Mouse (Mus musculus): ENCODE results near the gene Ppfibp1. TPM values are rescaled to one million over a fixed set of nuclear protein-coding genes. Genes with fewer than 3 reads are reported as not detected.

Gene Ppfibp1
- polyA plus RNA-seq, 1 experiment from 2014 or later: 9.7 TPM

DNA sequence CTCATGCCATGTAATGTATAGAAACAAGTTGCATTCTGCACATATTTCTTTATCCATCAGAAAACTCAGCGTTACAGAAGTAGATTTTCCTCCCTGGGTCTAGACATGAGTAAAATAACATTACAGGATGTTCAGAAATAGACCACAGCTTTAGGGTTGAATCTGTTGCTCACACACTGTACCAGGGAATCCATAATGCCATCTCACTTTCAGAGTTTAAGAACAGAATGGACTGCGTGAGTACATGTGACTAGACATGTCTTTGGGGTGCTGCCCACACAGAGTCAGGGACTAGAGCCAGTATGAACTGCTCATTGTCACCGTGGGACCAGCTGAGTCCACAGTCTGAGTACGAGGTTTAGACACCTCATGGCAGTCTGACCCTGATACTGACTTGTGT lies 110.4 kb downstream of the Ppfibp1 start:
- Histone ChIP-seq H3K27ac (replicated peaks) (no peak overlapping the region), H3K9me3 (replicated peaks) (no peaks in the 10 kb centered on the region), H3K36me3 (replicated peaks) (0 out of 2 replicates have a peak, but pooled peaks cover 7% of the 10 kb centered on the region), H3K27me3 (no peaks in the 10 kb centered on the region), H3K4me2 (no peak overlapping the region), H3K4me1 (replicated peaks) (no peaks in the 10 kb centered on the region), H3K9ac (no peak overlapping the region), H3K4me3 (replicated peaks) (no peak overlapping the region)
- no peak for ATAC-seq (ENCODE audit: insufficient read depth)
- 64% methylated on average over 4 of the region's 4 CpGs for whole genome bisulfite sequencing (ENCODE audit: insufficient replicate concordance)

DNA sequence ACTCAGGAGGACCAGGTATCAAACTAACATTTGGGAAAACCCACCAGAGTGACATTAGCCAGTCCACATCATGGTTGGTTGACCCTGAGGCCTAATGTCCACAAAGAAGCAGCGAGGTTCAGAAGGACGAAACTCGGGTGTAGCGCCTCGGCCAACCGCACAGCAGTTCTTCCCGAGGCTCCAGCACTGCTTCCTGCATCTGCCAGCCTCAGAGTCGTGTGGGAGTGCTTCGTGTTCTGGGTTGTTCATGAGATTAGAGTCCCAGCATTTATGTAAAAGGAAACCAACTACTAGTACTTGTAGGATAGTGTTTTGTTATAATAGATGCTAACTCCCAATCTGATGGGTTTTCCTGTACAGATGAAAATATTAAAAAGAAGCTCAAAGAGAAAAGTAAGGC lies 111.0 kb downstream of the Ppfibp1 start:
- no peak overlapping the region for H3K27ac ChIP-seq (replicated peaks)
- ATAC-seq (ENCODE audit: insufficient read depth): no peak
- no peaks in the 10 kb centered on the region for H3K9me3 ChIP-seq (replicated peaks)
- H3K9ac ChIP-seq: no peak overlapping the region
- 0 out of 2 replicates have a peak, but pooled peaks cover 11% of the 10 kb centered on the region for H3K36me3 ChIP-seq (replicated peaks)
- WGBS (ENCODE audit: insufficient replicate concordance): 60% methylated on average over 9 of the region's 9 CpGs
- H3K27me3 ChIP-seq: no peaks in the 10 kb centered on the region
- no peaks in the 10 kb centered on the region for H3K4me1 ChIP-seq (replicated peaks)
- no peak overlapping the region for H3K4me2 ChIP-seq
- H3K4me3 ChIP-seq (replicated peaks): no peak overlapping the region

DNA sequence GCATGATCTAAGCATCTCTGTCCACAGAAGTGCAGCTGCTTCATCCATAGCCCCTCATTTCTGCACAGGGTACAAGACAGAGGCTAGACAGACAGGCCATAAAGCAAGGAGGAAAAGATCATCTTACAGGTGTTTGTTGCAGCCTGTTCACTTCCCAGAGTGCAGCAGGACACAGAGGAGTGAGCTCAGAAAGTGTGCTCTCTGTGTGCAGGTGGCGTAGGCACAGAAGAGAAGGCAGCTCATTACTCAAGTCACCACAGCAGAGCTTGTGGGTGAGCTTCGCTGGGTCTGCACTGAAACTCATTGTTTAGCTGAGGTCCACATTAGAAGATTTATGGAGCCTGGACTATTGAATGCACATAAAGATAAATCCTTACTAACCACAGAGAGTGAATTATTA lies 111.5 kb downstream of the Ppfibp1 start:
- Histone ChIP-seq H3K9ac (no peak overlapping the region), H3K4me3 (replicated peaks) (no peak overlapping the region), H3K4me1 (replicated peaks) (no peaks in the 10 kb centered on the region), H3K27ac (replicated peaks) (no peak overlapping the region), H3K27me3 (no peaks in the 10 kb centered on the region), H3K36me3 (replicated peaks) (0 out of 2 replicates have a peak, but pooled peaks cover 11% of the 10 kb centered on the region), H3K9me3 (replicated peaks) (no peaks in the 10 kb centered on the region), H3K4me2 (no peak overlapping the region)
- WGBS (ENCODE audit: insufficient replicate concordance): 63% methylated on average over 2 of the region's 2 CpGs
- no peak for ATAC-seq (ENCODE audit: insufficient read depth)

GRCm38 (mm10) chr6:147008148-147008547 lies 119.9 kb downstream of the Ppfibp1 start:
- Histone ChIP-seq H3K9me3 (replicated peaks) (no peaks in the 10 kb centered on the region), H3K27me3 (no peaks in the 10 kb centered on the region), H3K4me3 (replicated peaks) (no peak overlapping the region), H3K27ac (replicated peaks) (no peak overlapping the region), H3K4me1 (replicated peaks) (no peaks in the 10 kb centered on the region), H3K9ac (no peak overlapping the region), H3K4me2 (no peak overlapping the region), H3K36me3 (replicated peaks) (peaks cover 13% of the 10 kb centered on the region)
- no peak for ATAC-seq (ENCODE audit: insufficient read depth)
- 48% methylated on average over 3 of the region's 3 CpGs for WGBS (ENCODE audit: insufficient replicate concordance)

- Histone ChIP-seq H3K36me3 (replicated peaks) (peaks cover 7% of the 10 kb centered on the region), H3K4me2 (no peak overlapping the region), H3K27me3 (no peaks in the 10 kb centered on the region), H3K9me3 (replicated peaks) (no peaks in the 10 kb centered on the region), H3K4me1 (replicated peaks) (no peaks in the 10 kb centered on the region), H3K27ac (replicated peaks) (no peak overlapping the region), H3K4me3 (replicated peaks) (no peak overlapping the region), H3K9ac (no peak overlapping the region)
- no peak for ATAC-seq (ENCODE audit: insufficient read depth)
- 75% methylated on average over 6 of the region's 6 CpGs for WGBS (ENCODE audit: insufficient replicate concordance)
These were observed 122.1 kb downstream of the Ppfibp1 start for GRCm38 (mm10) chr6:147010358-147010757.

GRCm38 (mm10) chr6:147010811-147011520 lies 122.7 kb downstream of the Ppfibp1 start:
- no peak overlapping the region for H3K27ac ChIP-seq (replicated peaks)
- H3K9ac ChIP-seq: no peak overlapping the region
- WGBS (ENCODE audit: insufficient replicate concordance): 69% methylated on average over 15 of the region's 15 CpGs
- no peak overlapping the region for H3K4me3 ChIP-seq (replicated peaks)
- no peaks in the 10 kb centered on the region for H3K9me3 ChIP-seq (replicated peaks)
- ATAC-seq (ENCODE audit: insufficient read depth): no peak
- H3K27me3 ChIP-seq: no peaks in the 10 kb centered on the region
- H3K4me2 ChIP-seq: no peak overlapping the region
- peaks cover 7% of the 10 kb centered on the region for H3K36me3 ChIP-seq (replicated peaks)
- no peaks in the 10 kb centered on the region for H3K4me1 ChIP-seq (replicated peaks)

DNA sequence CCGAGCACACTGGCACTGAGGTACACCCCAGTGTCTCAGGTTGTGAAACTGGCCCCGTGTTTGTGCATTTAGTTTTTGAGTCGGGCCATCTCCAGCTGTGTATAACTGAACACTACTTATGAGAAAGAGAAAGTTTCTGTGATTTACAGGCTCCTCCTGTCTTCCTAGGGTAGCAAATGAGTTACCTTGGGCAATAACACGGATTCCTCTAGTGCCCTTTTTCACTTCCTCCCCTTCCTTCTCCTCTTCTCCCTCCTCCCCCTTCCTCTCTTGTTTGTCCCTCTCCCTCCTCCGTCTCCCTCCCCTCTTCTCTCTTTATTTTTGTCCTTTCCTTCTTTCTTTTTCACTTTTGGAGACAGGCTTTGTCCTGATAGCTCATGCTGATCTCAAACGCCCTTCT lies 123.3 kb downstream of the Ppfibp1 start:
- H3K27me3 ChIP-seq: no peaks in the 10 kb centered on the region
- H3K27ac ChIP-seq (replicated peaks): no peak overlapping the region
- peaks cover 11% of the 10 kb centered on the region for H3K36me3 ChIP-seq (replicated peaks)
- H3K4me1 ChIP-seq (replicated peaks): no peaks in the 10 kb centered on the region
- no peak overlapping the region for H3K9ac ChIP-seq
- H3K4me3 ChIP-seq (replicated peaks): no peak overlapping the region
- no peak overlapping the region for H3K4me2 ChIP-seq
- no peaks in the 10 kb centered on the region for H3K9me3 ChIP-seq (replicated peaks)
- ATAC-seq (ENCODE audit: insufficient read depth): no peak
- WGBS (ENCODE audit: insufficient replicate concordance): 46% methylated on average over 6 of the region's 6 CpGs

DNA sequence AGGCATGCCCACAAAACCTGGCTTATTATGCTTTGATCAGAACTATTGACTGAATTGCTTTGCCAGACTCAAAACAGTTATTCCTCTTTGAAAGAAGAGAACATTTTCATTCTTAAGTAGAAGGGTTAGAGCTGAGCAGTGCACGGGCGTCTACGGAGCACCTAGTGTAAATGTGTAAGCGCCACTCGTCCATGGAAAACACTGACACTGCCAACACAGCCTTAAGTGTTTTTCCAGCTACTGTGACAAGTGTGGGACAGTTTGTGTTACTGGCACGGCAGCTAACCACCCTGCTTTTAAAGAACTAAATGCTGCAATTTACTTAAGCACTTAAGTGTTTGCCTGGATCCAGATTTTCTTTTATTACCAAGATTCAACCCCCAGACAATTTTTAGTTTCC lies 123.7 kb downstream of the Ppfibp1 start:
- Histone ChIP-seq H3K9ac (no peak overlapping the region), H3K4me2 (no peak overlapping the region), H3K4me3 (replicated peaks) (no peak overlapping the region), H3K9me3 (replicated peaks) (no peaks in the 10 kb centered on the region), H3K4me1 (replicated peaks) (no peaks in the 10 kb centered on the region), H3K27me3 (no peaks in the 10 kb centered on the region), H3K27ac (replicated peaks) (no peak overlapping the region), H3K36me3 (replicated peaks) (peaks cover 9% of the 10 kb centered on the region)
- WGBS (ENCODE audit: insufficient replicate concordance): 76% methylated on average over 6 of the region's 6 CpGs
- no peak for ATAC-seq (ENCODE audit: insufficient read depth)

DNA sequence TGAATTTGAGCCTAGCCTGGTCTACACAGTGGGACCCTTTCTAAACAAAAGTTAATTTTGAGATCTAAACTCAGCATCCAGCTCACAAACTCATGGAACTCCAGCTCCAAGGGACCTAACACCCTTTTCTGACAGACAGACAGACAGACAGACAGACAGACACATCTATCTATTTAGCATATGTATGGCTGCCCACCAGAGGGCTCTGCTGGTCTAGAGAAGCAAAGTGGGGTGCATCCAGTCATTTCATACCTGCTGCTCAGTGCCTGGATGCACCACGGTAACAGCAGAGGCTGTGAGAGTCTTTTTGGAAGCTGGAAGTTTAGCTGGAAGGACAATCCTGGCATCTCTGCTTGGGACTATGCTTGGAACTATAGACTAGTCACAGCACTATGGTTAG lies 125.3 kb downstream of the Ppfibp1 start:
- peaks cover 4% of the 10 kb centered on the region; the same call in 1 of the 2 replicates for H3K36me3 ChIP-seq (replicated peaks)
- no peak for ATAC-seq (ENCODE audit: insufficient read depth)
- H3K4me2 ChIP-seq: no peak overlapping the region
- no peak overlapping the region for H3K27ac ChIP-seq (replicated peaks)
- H3K9ac ChIP-seq: no peak overlapping the region
- H3K4me3 ChIP-seq (replicated peaks): no peak overlapping the region
- H3K4me1 ChIP-seq (replicated peaks): no peaks in the 10 kb centered on the region
- 67% methylated on average over 1 of the region's 1 CpGs for WGBS (ENCODE audit: insufficient replicate concordance)
- no peaks in the 10 kb centered on the region for H3K27me3 ChIP-seq
- H3K9me3 ChIP-seq (replicated peaks): no peaks in the 10 kb centered on the region

DNA sequence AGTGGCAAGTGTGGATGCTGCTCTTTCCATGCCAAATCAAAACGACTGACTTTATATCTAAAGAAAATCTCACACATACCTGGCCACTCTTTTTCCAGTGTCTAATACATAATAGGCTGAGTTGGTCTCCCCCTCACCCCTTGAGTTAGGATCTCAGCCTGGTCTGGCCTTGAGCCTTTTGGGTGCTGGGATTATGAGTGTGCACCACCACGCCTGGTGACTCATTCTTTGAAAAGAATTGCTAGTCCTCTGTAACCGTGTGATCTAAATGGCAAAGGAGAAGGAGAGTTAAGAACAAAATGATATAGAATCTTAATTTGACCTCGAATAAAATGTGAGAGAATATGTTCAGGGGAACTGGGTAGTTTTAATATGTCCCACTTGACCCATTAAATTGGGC lies 129.6 kb downstream of the Ppfibp1 start:
- H3K4me2 ChIP-seq: no peak overlapping the region
- no peaks in the 10 kb centered on the region for H3K4me1 ChIP-seq (replicated peaks)
- H3K9ac ChIP-seq: no peak overlapping the region
- H3K9me3 ChIP-seq (replicated peaks): no peaks in the 10 kb centered on the region
- H3K36me3 ChIP-seq (replicated peaks): 0 out of 2 replicates have a peak, but pooled peaks cover 4% of the 10 kb centered on the region
- 49% methylated on average over 4 of the region's 4 CpGs for WGBS (ENCODE audit: insufficient replicate concordance)
- H3K4me3 ChIP-seq (replicated peaks): no peak overlapping the region
- no peak for ATAC-seq (ENCODE audit: insufficient read depth)
- H3K27ac ChIP-seq (replicated peaks): no peak overlapping the region
- no peaks in the 10 kb centered on the region for H3K27me3 ChIP-seq

- no peak for ATAC-seq (ENCODE audit: insufficient read depth)
- no peak overlapping the region for H3K4me2 ChIP-seq
- WGBS (ENCODE audit: insufficient replicate concordance): 75% methylated on average over 5 of the region's 5 CpGs
- no peaks in the 10 kb centered on the region for H3K4me1 ChIP-seq (replicated peaks)
- H3K4me3 ChIP-seq (replicated peaks): no peak overlapping the region
- no peaks in the 10 kb centered on the region for H3K9me3 ChIP-seq (replicated peaks)
- 0 out of 2 replicates have a peak, but pooled peaks cover 4% of the 10 kb centered on the region for H3K36me3 ChIP-seq (replicated peaks)
- no peak overlapping the region for H3K9ac ChIP-seq
- no peaks in the 10 kb centered on the region for H3K27me3 ChIP-seq
- H3K27ac ChIP-seq (replicated peaks): no peak overlapping the region
These were observed 130.1 kb downstream of the Ppfibp1 start for GRCm38 (mm10) chr6:147018364-147018763.

DNA sequence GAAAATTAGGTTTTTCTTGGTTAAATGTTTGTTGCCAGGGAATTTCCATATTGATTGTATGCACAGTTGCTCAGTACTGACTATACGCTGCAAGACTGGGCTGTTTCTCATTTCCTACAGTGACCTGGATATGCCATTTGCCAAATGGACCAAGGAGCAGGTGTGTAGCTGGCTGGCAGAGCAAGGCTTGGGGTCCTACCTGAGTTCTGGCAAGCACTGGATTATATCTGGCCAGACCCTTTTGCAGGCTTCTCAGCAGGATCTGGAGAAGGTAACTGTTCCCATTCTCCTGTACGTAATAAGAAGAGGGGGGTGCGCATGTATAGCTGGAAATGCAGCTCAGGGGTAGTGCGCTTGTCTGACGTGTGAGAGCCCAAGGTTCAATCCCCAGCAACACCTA lies 132.9 kb downstream of the Ppfibp1 start:
- H3K9ac ChIP-seq: no peak overlapping the region
- 0 out of 2 replicates have a peak, but pooled peaks cover 2% of the 10 kb centered on the region for H3K36me3 ChIP-seq (replicated peaks)
- H3K4me3 ChIP-seq (replicated peaks): no peak overlapping the region
- H3K27ac ChIP-seq (replicated peaks): no peak overlapping the region
- no peaks in the 10 kb centered on the region for H3K4me1 ChIP-seq (replicated peaks)
- ATAC-seq (ENCODE audit: insufficient read depth): no peak
- H3K27me3 ChIP-seq: no peaks in the 10 kb centered on the region
- WGBS (ENCODE audit: insufficient replicate concordance): 77% methylated on average over 5 of the region's 5 CpGs
- H3K4me2 ChIP-seq: no peak overlapping the region
- H3K9me3 ChIP-seq (replicated peaks): no peaks in the 10 kb centered on the region
